Comparison of ENCODE assay signal across 27 mouse cellular contexts in the genomic region with DNA sequence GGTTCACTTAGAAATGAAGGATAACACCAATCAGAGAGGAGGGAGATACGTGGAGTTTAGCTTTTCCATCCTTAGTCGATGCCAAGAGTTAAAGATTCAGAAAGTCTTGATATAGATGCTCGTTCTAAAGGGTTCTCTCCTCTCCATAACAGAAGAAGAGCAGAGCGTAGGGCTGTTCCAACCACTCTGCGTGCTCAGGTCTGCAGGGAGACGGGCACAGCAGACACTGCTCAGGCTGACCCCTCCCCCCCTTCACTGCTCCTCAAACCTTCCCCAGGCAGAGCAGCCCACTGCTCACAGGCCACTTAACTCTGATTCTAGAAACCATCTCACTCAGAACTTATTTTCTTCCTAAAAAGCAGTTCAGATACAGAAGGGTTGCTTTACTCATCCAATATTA.
"Had no signal": no experiment of that assay in that cellular context is flagged by ENCODE, and none has a peak within 500 bp of the region (broad histone marks: within the 10 kb centered on the region; RNA-seq: fewer than 3 reads in every experiment).

No protein-coding gene starts in this region.

- H3K27me3 ChIP-seq: heart, embryonic 13.5 days; heart, embryonic 15.5 days; hindbrain, embryonic 12.5 days; kidney, embryonic 15.5 days; limb, embryonic 12.5 days had no signal

- H3K27ac ChIP-seq: gastrocnemius, adult 2 months; heart, adult 2 months; heart, embryonic 15.5 days; hindbrain, embryonic 10.5 days; hindbrain, embryonic 12.5 days; hindbrain, embryonic 14.5 days; kidney, embryonic 15.5 days; kidney, postnatal 0 days; limb, embryonic 10.5 days; limb, embryonic 12.5 days; liver, embryonic 13.5 days had no signal

- ATAC-seq: forebrain, postnatal 0 days; hindbrain, embryonic 16.5 days; intestine, embryonic 16.5 days had no signal

- H3K4me1 ChIP-seq: hindbrain, embryonic 10.5 days; hindbrain, embryonic 12.5 days; limb, embryonic 12.5 days had no signal

- DNase-seq: forebrain, postnatal 0 days; gastrocnemius, adult 2 months; gastrocnemius, postnatal 10 days; gastrocnemius, postnatal 25 days; heart, adult 2 months; heart, postnatal 14 days; heart, postnatal 36 days; kidney, adult 11 months; kidney, adult 2 months; kidney, adult 9 months; kidney, postnatal 14 days; kidney, postnatal 36 days; layer of hippocampus, adult 9-11 months; layer of hippocampus, postnatal 36 days; liver; liver, embryonic 13.5 days had no signal

- H3K4me3 ChIP-seq: gastrocnemius, adult 2 months; heart, adult 2 months; heart, embryonic 13.5 days; heart, embryonic 15.5 days; hindbrain, embryonic 10.5 days; hindbrain, embryonic 12.5 days; kidney, embryonic 15.5 days; limb, embryonic 10.5 days; limb, embryonic 12.5 days; liver, embryonic 13.5 days had no signal

- H3K9me3 ChIP-seq: heart, embryonic 13.5 days; heart, embryonic 15.5 days; hindbrain, embryonic 10.5 days; hindbrain, embryonic 12.5 days; kidney, embryonic 15.5 days; limb, embryonic 10.5 days; limb, embryonic 12.5 days; liver, embryonic 13.5 days had no signal

- H3K36me3 ChIP-seq: heart, embryonic 13.5 days; heart, embryonic 15.5 days; hindbrain, embryonic 10.5 days; hindbrain, embryonic 12.5 days; kidney, embryonic 15.5 days; limb, embryonic 10.5 days; limb, embryonic 12.5 days; liver, embryonic 13.5 days had no signal
